Mouse (Mus musculus) CH12.LX (cell line): Measurements from ENCODE around the gene Trem1. TPM values are rescaled to one million over a fixed set of nuclear protein-coding genes. Genes with fewer than 3 reads are reported as not detected.

Experiments used
- DNase-seq: peaks from one replicate; pipeline ENCODE4 v3.0.0-alpha.2; 2013; ENCODE audit errors: extremely low read depth
- H3K27ac ChIP-seq: 2 replicates; pipeline ENCODE4 v1.5.1; 2012; ENCODE audit warnings: low read depth, mild to moderate bottlenecking, control low read depth, moderate library complexity; ENCODE audit not compliant: insufficient read depth
- H3K27me3 ChIP-seq: replicated peaks from 2 replicates; pipeline ENCODE3; 2012; ENCODE audit warnings: inconsistent platforms
- H3K36me3 ChIP-seq, 2 experiments: replicated peaks in 1 of 2; 2 replicates each; pipeline versions ENCODE3 to v1.6.1; 2012; ENCODE audit warnings: inconsistent platforms in 1 of 2, low read length in 1 of 2, mild to moderate bottlenecking in 1 of 2, mixed read lengths in 1 of 2, moderate library complexity in 1 of 2; ENCODE audit not compliant: control insufficient read depth in 1 of 2, insufficient read depth in 1 of 2
- H3K4me1 ChIP-seq, 2 experiments: 2 replicates each; pipeline ENCODE4 v1.6.1; 2012; ENCODE audit warnings: inconsistent platforms in 1 of 2, moderate library complexity in 1 of 2; ENCODE audit not compliant: insufficient read depth in 2 of 2, control insufficient read depth in 1 of 2
- H3K4me2 ChIP-seq: 2 replicates; pipeline ENCODE4 v1.6.1; 2012; ENCODE audit warnings: low read depth, mild to moderate bottlenecking, control low read depth; ENCODE audit not compliant: poor library complexity, insufficient read depth, severe bottlenecking
- H3K4me3 ChIP-seq, 3 experiments: fragments of 150-350 bp in 1 of 3; sonication (generic) in 1 of 3; replicated peaks in 1 of 3; 2 replicates each; pipeline versions ENCODE3 to v1.5.1; 2011 to 2012; ENCODE audit warnings: low read depth in 2 of 3, low read length in 2 of 3, mild to moderate bottlenecking in 2 of 3, moderate library complexity in 2 of 3, control low read depth in 1 of 3, improper control_type of control experiment in 1 of 3, inconsistent platforms in 1 of 3, mixed read lengths in 1 of 3; ENCODE audit not compliant: poor library complexity in 1 of 3
- H3K79me2 ChIP-seq: replicated peaks from 2 replicates; pipeline ENCODE4 v1.6.1; 2012; ENCODE audit warnings: mild to moderate bottlenecking, moderate library complexity; ENCODE audit not compliant: control insufficient read depth, poor library complexity, insufficient read depth, severe bottlenecking; ENCODE audit errors: extremely low read depth
- H3K9ac ChIP-seq: 2 replicates; pipeline ENCODE4 v1.6.1; 2012; ENCODE audit warnings: low read depth, mild to moderate bottlenecking, control low read depth, moderate library complexity; ENCODE audit not compliant: insufficient read depth
- H3K9me3 ChIP-seq: replicated peaks from 2 replicates; pipeline ENCODE3; 2012; ENCODE audit warnings: low read length, inconsistent platforms, mixed read lengths
- BHLHE40 ChIP-seq: IDR thresholded peaks from 2 replicates; pipeline ENCODE4 v1.6.1; 2011; ENCODE audit warnings: mild to moderate bottlenecking, low read depth, low read length, improper control_type of control experiment
- CHD1 ChIP-seq: IDR thresholded peaks from 2 replicates; pipeline ENCODE4 v1.6.1; 2012; ENCODE audit warnings: low read depth, low read length, improper control_type of control experiment, inconsistent platforms
- E2F4 ChIP-seq: IDR thresholded peaks from 2 replicates; pipeline ENCODE4 v1.6.1; 2011; ENCODE audit warnings: low read depth, low read length, improper control_type of control experiment; ENCODE audit not compliant: insufficient replicate concordance
- ELF1 ChIP-seq: IDR thresholded peaks from 2 replicates; pipeline ENCODE4 v1.6.1; 2014; ENCODE audit warnings: low read depth, mild to moderate bottlenecking, inconsistent platforms, low read length, improper control_type of control experiment
- JUN ChIP-seq: IDR thresholded peaks from 2 replicates; pipeline ENCODE4 v1.6.1; 2011; ENCODE audit warnings: low read depth, mild to moderate bottlenecking, low read length, improper control_type of control experiment, moderate library complexity; ENCODE audit not compliant: insufficient read depth
- KAT2A ChIP-seq: IDR thresholded peaks from 2 replicates; pipeline ENCODE4 v1.6.1; 2012; ENCODE audit warnings: low read length, improper control_type of control experiment, inconsistent platforms; ENCODE audit not compliant: insufficient replicate concordance
- MAZ ChIP-seq: IDR thresholded peaks from 2 replicates; pipeline ENCODE4 v1.6.1; 2012; ENCODE audit warnings: low read depth, mild to moderate bottlenecking, inconsistent platforms, low read length, improper control_type of control experiment, moderate library complexity
- MEF2A ChIP-seq: IDR thresholded peaks from 2 replicates; pipeline ENCODE4 v1.6.1; 2014; ENCODE audit warnings: low read depth, mild to moderate bottlenecking, inconsistent platforms, low read length, improper control_type of control experiment, borderline replicate concordance
- PAX5 ChIP-seq: IDR thresholded peaks from 2 replicates; pipeline ENCODE4 v1.6.1; 2012; ENCODE audit warnings: low read length, inconsistent platforms, mixed read lengths
- TBP ChIP-seq: conservative IDR thresholded peaks from 2 replicates; pipeline ENCODE4 v1.6.1; 2011; ENCODE audit warnings: low read depth, low read length, improper control_type of control experiment
- UBTF ChIP-seq: IDR thresholded peaks from 2 replicates; pipeline ENCODE4 v1.6.1; 2012; ENCODE audit warnings: low read depth, mild to moderate bottlenecking, inconsistent platforms, low read length, improper control_type of control experiment, moderate library complexity
- USF2 ChIP-seq: conservative IDR thresholded peaks from 2 replicates; pipeline ENCODE4 v1.6.1; 2011; ENCODE audit warnings: low read depth, low read length, improper control_type of control experiment
- ZKSCAN1 ChIP-seq: IDR thresholded peaks from 2 replicates; pipeline ENCODE4 v1.6.1; 2012; ENCODE audit warnings: low read depth, inconsistent platforms, low read length, improper control_type of control experiment, borderline replicate concordance
- dilution Hi-C: fragments of 300-500 bp; cut with MboI; formaldehyde crosslinking; loops from 2 replicates; pipeline ENCODE4 v1.14.3; 2020; ENCODE audit warnings: low sequenced_read_pairs; ENCODE audit not compliant: extremely low pct_unique_long_range_greater_than_20kb, extremely low pct_ligation_motif_present
- in situ Hi-C: fragments of 300-500 bp; cut with MboI; formaldehyde crosslinking; loops from 3 replicates; pipeline ENCODE4 v1.14.3; 2019; ENCODE audit warnings: low sequenced_read_pairs, low pct_ligation_motif_present, low pct_unique_long_range_greater_than_20kb, mixed read lengths
- polyA plus RNA-seq: library from polyadenylated mRNA; unstranded; fragments of >175 nt; gene quantifications from 2 replicates; pipeline ENCODE4 v1.2.1, GENCODE M21; 2012; ENCODE audit warnings: low read depth; ENCODE audit not compliant: insufficient read length
- total RNA-seq, 2 experiments: library from RNA; depleted of rRNA; stranded (reverse); fragments of 300-350 nt in 1 of 2; fragments of >200 nt in 1 of 2; gene quantifications; 2 replicates each; pipeline ENCODE4 v1.2.3; 2012 to 2014

Gene Trem1
- total and polyA plus RNA-seq, 3 experiments, result 0.17 to 0.29 TPM; not detected in 1

GRCm38 (mm10) chr17:48247221-48247928 is 14.8 kb downstream of the Trem1 start, which contains the start of gene Trem3:
Trem3 (plus strand) TSS chr17:48247777.
- Histone ChIP-seq H3K9ac (no peak within 1 kb of the TSS), H3K27me3 (peaks cover 3% of the 10 kb centered on the region), H3K4me2 (no peak within 1 kb of the TSS), H3K4me1 (no peaks in the 10 kb centered on the region; a peak in 1 of 4 replicates), H3K27ac (no peak within 1 kb of the TSS), H3K36me3 (no peaks in the 10 kb centered on the region), H3K9me3 (no peaks in the 10 kb centered on the region), H3K79me2 (no peaks in the 10 kb centered on the region), H3K4me3 (no peak within 1 kb of the TSS)
- DNase-seq, result no peak
- TF ChIP-seq ELF1 (no peak), USF2 (no peak), TBP (no peak), MAZ (no peak), E2F4 (no peak), ZKSCAN1 (no peak)
- in situ Hi-C loops, result no loop called here
- dilution Hi-C loops, result no loop called here

- peaks cover 10% of the 10 kb centered on the region for H3K27me3 ChIP-seq
- DNase-seq, result no peak
- H3K79me2 ChIP-seq, result no peaks in the 10 kb centered on the region
- no peak overlapping the region for H3K9ac ChIP-seq
- no peaks in the 10 kb centered on the region for H3K9me3 ChIP-seq
- no peak overlapping the region for H3K4me2 ChIP-seq
- no peaks in the 10 kb centered on the region; a peak in 1 of 4 replicates for H3K4me1 ChIP-seq
- no peak overlapping the region for H3K27ac ChIP-seq
- no peak overlapping the region for H3K4me3 ChIP-seq
- dilution Hi-C loops, result no loop called here
- no peak for TF ChIP-seq UBTF
- no peak for TF ChIP-seq CHD1
- in situ Hi-C loops, result no loop called here
- H3K36me3 ChIP-seq, result no peaks in the 10 kb centered on the region
Observed at GRCm38 (mm10) chr17:48249039-48249438, 16.5 kb downstream of the Trem1 start.

GRCm38 (mm10) chr17:48249501-48249900 is 16.9 kb downstream of the Trem1 start:
- Histone ChIP-seq H3K9ac (no peak overlapping the region), H3K36me3 (no peaks in the 10 kb centered on the region), H3K4me2 (no peak overlapping the region), H3K9me3 (no peaks in the 10 kb centered on the region), H3K27ac (no peak overlapping the region), H3K4me3 (no peak overlapping the region), H3K79me2 (no peaks in the 10 kb centered on the region), H3K4me1 (no peaks in the 10 kb centered on the region; a peak in 1 of 4 replicates), H3K27me3 (peaks cover 10% of the 10 kb centered on the region)
- DNase-seq, result no peak
- TF ChIP-seq BHLHE40 (no peak), MEF2A (no peak), PAX5 (no peak), JUN (no peak), KAT2A (no peak)
- dilution Hi-C loops, result no loop called here
- in situ Hi-C loops, result no loop called here
